Mouse (Mus musculus) spleen, adult 12 weeks (tissue): ENCODE results near the gene Minpp1.

Experiments used
- DNase-seq: peaks from one replicate; pipeline ENCODE4 v3.0.0; 2022; ENCODE audit warnings: low spot score

Minpp1 gene

GRCm38 (mm10) chr19:32489166-32489895, 3.8 kb downstream of the Minpp1 start:
- DNase-seq = no peak

- DNase-seq = no peak
These were observed 5.4 kb downstream of the Minpp1 start for GRCm38 (mm10) chr19:32490976-32491375.

- no peak for DNase-seq
These were observed 6.8 kb downstream of the Minpp1 start for GRCm38 (mm10) chr19:32492339-32492738.

GRCm38 (mm10) chr19:32492981-32493380, 7.4 kb downstream of the Minpp1 start:
- DNase-seq = no peak

- DNase-seq = no peak
These were observed 7.9 kb downstream of the Minpp1 start for GRCm38 (mm10) chr19:32493471-32493870.

GRCm38 (mm10) chr19:32494611-32495010, 9.0 kb downstream of the Minpp1 start:
- no peak for DNase-seq

- no peak for DNase-seq
These were observed 9.5 kb downstream of the Minpp1 start for GRCm38 (mm10) chr19:32495034-32495433.

GRCm38 (mm10) chr19:32497411-32497810, 11.8 kb downstream of the Minpp1 start:
- DNase-seq = no peak

GRCm38 (mm10) chr19:32498002-32498401, 12.4 kb downstream of the Minpp1 start:
- no peak for DNase-seq

- DNase-seq = no peak
These were observed 15.8 kb downstream of the Minpp1 start for GRCm38 (mm10) chr19:32501414-32501813.

GRCm38 (mm10) chr19:32506081-32506480, 20.5 kb downstream of the Minpp1 start:
- no peak for DNase-seq

GRCm38 (mm10) chr19:32506514-32506913, 20.9 kb downstream of the Minpp1 start:
- DNase-seq = no peak

GRCm38 (mm10) chr19:32507100-32507499, 21.5 kb downstream of the Minpp1 start:
- no peak for DNase-seq

- no peak for DNase-seq
These were observed 22.0 kb downstream of the Minpp1 start for GRCm38 (mm10) chr19:32507526-32507925.

GRCm38 (mm10) chr19:32510267-32510666, 24.7 kb downstream of the Minpp1 start:
- DNase-seq = no peak

- DNase-seq = no peak
These were observed 25.4 kb downstream of the Minpp1 start for GRCm38 (mm10) chr19:32510962-32511361.

- no peak for DNase-seq
These were observed 26.9 kb downstream of the Minpp1 start for GRCm38 (mm10) chr19:32512518-32512917.

- DNase-seq = no peak
These were observed 31.0 kb downstream of the Minpp1 start for GRCm38 (mm10) chr19:32516575-32516974.

GRCm38 (mm10) chr19:32521446-32521845, 35.9 kb downstream of the Minpp1 start:
- DNase-seq = no peak

- DNase-seq = no peak
These were observed 36.7 kb downstream of the Minpp1 start for GRCm38 (mm10) chr19:32522247-32522646.

- no peak for DNase-seq
These were observed 37.3 kb downstream of the Minpp1 start for GRCm38 (mm10) chr19:32522753-32523307.

- no peak for DNase-seq
These were observed 38.4 kb downstream of the Minpp1 start for GRCm38 (mm10) chr19:32523769-32524515.

GRCm38 (mm10) chr19:32524516-32524860, 38.9 kb downstream of the Minpp1 start:
- no peak for DNase-seq
